Mouse (Mus musculus): ENCODE results near the gene Lypd8. TPM values are rescaled to one million over a fixed set of nuclear protein-coding genes. Genes with fewer than 3 reads are reported as not detected.

Lypd8 gene
- polyA plus RNA-seq, 1 experiment from 2014 or later = not detected

DNA sequence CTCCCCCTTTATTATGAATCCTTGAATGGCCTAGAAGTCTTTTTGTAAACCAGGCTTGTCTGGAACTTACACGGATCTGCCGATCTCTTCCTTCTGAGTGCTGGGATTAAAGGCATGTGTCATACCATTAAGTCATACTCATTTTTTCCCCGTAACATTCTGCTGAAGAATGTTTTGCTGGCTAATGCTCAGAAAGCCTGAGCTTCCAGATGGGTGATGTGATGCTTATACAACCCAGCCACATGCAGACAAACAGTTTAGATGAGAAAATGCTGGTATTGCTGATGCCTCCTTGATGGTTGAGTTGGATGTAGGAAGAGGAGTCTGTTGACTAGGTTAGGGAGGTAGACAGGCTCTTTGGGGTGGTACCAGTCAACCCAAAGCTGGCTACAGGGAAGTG lies 39.5 kb downstream of the Lypd8 start:
- no peak for ATAC-seq (ENCODE audit: low FRiP score)
- H3K4me1 ChIP-seq = no peaks in the 10 kb centered on the region
- no peaks in the 10 kb centered on the region for H3K9me3 ChIP-seq (replicated peaks)
- H3K4me3 ChIP-seq = no peak overlapping the region
- H3K36me3 ChIP-seq = no peaks in the 10 kb centered on the region
- H3K27me3 ChIP-seq = no peaks in the 10 kb centered on the region
- no peak overlapping the region for H3K4me2 ChIP-seq (replicated peaks)
- no peak overlapping the region for H3K27ac ChIP-seq
- H3K9ac ChIP-seq = no peak overlapping the region
- WGBS = 84% methylated on average over 3 of the region's 3 CpGs

GRCm38 (mm10) chr11:58420815-58421214 lies 42.0 kb downstream of the Lypd8 start, which contains the start of gene 1810065E05Rik:
TSS of gene 1810065E05Rik (plus strand) at chr11:58421111.
- ATAC-seq (ENCODE audit: low FRiP score) = no peak
- Histone ChIP-seq H3K9ac (no peak within 1 kb of the TSS), H3K9me3 (replicated peaks) (no peaks in the 10 kb centered on the region), H3K4me2 (replicated peaks) (no peak within 1 kb of the TSS), H3K27me3 (no peaks in the 10 kb centered on the region), H3K36me3 (no peaks in the 10 kb centered on the region), H3K27ac (no peak within 1 kb of the TSS), H3K4me1 (no peaks in the 10 kb centered on the region), H3K4me3 (no peak within 1 kb of the TSS)
- 82% methylated on average over 1 of the region's 1 CpGs for WGBS

DNA sequence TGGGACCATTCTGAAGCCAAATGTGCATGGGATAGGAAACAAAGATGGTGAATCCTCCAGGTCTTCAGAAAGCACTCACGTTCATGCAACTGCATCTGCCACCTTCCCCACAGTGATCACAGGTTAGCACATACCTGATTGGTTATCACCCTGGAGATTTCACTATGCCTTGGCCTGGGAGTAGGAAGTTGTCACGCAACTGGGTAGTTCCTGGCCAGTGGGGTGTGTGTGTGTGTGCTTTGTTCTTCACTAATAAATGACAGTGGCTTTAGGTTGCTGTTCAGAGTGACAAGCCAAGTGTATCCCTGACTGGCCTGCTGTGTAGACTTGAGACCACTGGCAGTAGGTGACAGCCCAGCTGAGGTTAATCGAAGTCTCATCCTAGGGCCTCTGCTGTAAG lies 53.4 kb downstream of the Lypd8 start, which contains the start of gene Gm12253:
Gm12253 (plus strand) TSS at position 301 of the 400 bp plus-strand sequence.
- Histone ChIP-seq H3K4me2 (replicated peaks) (no peak within 1 kb of the TSS), H3K27ac (no peak within 1 kb of the TSS), H3K4me1 (no peaks in the 10 kb centered on the region), H3K4me3 (no peak within 1 kb of the TSS), H3K36me3 (no peaks in the 10 kb centered on the region), H3K9me3 (replicated peaks) (no peaks in the 10 kb centered on the region), H3K9ac (no peak within 1 kb of the TSS), H3K27me3 (no peaks in the 10 kb centered on the region)
- WGBS = 80% methylated on average over 3 of the region's 3 CpGs
- no peak for ATAC-seq (ENCODE audit: low FRiP score)

- no peak for ATAC-seq (ENCODE audit: low FRiP score)
- H3K27ac ChIP-seq = no peak overlapping the region
- WGBS = 65% methylated on average over 5 of the region's 5 CpGs
- H3K4me2 ChIP-seq (replicated peaks) = no peak overlapping the region
- H3K4me1 ChIP-seq = no peaks in the 10 kb centered on the region
- no peak overlapping the region for H3K9ac ChIP-seq
- no peak overlapping the region for H3K4me3 ChIP-seq
- no peaks in the 10 kb centered on the region for H3K27me3 ChIP-seq
- no peaks in the 10 kb centered on the region for H3K9me3 ChIP-seq (replicated peaks)
- no peaks in the 10 kb centered on the region for H3K36me3 ChIP-seq
Measured at GRCm38 (mm10) chr11:58437866-58438265, 59.0 kb downstream of the Lypd8 start.

Other genes with a start within 250 kb of the Lypd8 start
- gene Gemin5, start 210.5 kb upstream of the Lypd8 start, polyA plus RNA-seq (2016; fragmentation: Nextera tagmentation; extraction: Ambion mirVana) = 22.5 and 24.2 TPM in 2 replicates
- gene Mrpl22, start 207.4 kb upstream of the Lypd8 start, polyA plus RNA-seq (2016; fragmentation: Nextera tagmentation; extraction: Ambion mirVana) = 98.3 and 102 TPM in 2 replicates
- 1.9 and 2.0 TPM in 2 replicates for gene Igtp, start 179.5 kb upstream of the Lypd8 start, polyA plus RNA-seq (2016; fragmentation: Nextera tagmentation; extraction: Ambion mirVana)
- gene Irgm2, start 179.4 kb upstream of the Lypd8 start, polyA plus RNA-seq (2016; fragmentation: Nextera tagmentation; extraction: Ambion mirVana) = 0.87 and 0.96 TPM in 2 replicates
- gene 4930438A08Rik, start 104.2 kb upstream of the Lypd8 start, polyA plus RNA-seq (2016; fragmentation: Nextera tagmentation; extraction: Ambion mirVana) = 0.17 TPM in 1 of 2 replicates, not detected in the other
- gene Zfp692, start 72.0 kb upstream of the Lypd8 start, polyA plus RNA-seq (2016; fragmentation: Nextera tagmentation; extraction: Ambion mirVana) = 24.1 and 24.5 TPM in 2 replicates
- 34.1 and 39.4 TPM in 2 replicates for gene Zfp672, start 48.7 kb upstream of the Lypd8 start, polyA plus RNA-seq (2016; fragmentation: Nextera tagmentation; extraction: Ambion mirVana)
- 49.1 and 50.7 TPM in 2 replicates for gene Sh3bp5l, start 48.3 kb upstream of the Lypd8 start, polyA plus RNA-seq (2016; fragmentation: Nextera tagmentation; extraction: Ambion mirVana)
- gene 1810065E05Rik, start 42.1 kb downstream of the Lypd8 start, polyA plus RNA-seq (2016; fragmentation: Nextera tagmentation; extraction: Ambion mirVana) = not detected in 2 replicates
- gene Gm12253, start 53.5 kb downstream of the Lypd8 start, polyA plus RNA-seq (2016; fragmentation: Nextera tagmentation; extraction: Ambion mirVana) = not detected in 2 replicates
- gene Lypd9, start 73.9 kb downstream of the Lypd8 start, polyA plus RNA-seq (2016; fragmentation: Nextera tagmentation; extraction: Ambion mirVana) = not detected in 2 replicates
- not detected in 2 replicates for gene Olfr30, start 83.2 kb downstream of the Lypd8 start, polyA plus RNA-seq (2016; fragmentation: Nextera tagmentation; extraction: Ambion mirVana)
- not detected in 2 replicates for gene Olfr332, start 113.5 kb downstream of the Lypd8 start, polyA plus RNA-seq (2016; fragmentation: Nextera tagmentation; extraction: Ambion mirVana)
- not detected in 2 replicates for gene Olfr331, start 123.5 kb downstream of the Lypd8 start, polyA plus RNA-seq (2016; fragmentation: Nextera tagmentation; extraction: Ambion mirVana)
- gene Olfr330, start 155.8 kb downstream of the Lypd8 start, polyA plus RNA-seq (2016; fragmentation: Nextera tagmentation; extraction: Ambion mirVana) = not detected in 2 replicates
- gene Olfr329-ps, start 167.4 kb downstream of the Lypd8 start, polyA plus RNA-seq (2016; fragmentation: Nextera tagmentation; extraction: Ambion mirVana) = not detected in 2 replicates
- not detected in 2 replicates for gene Olfr328, start 176.6 kb downstream of the Lypd8 start, polyA plus RNA-seq (2016; fragmentation: Nextera tagmentation; extraction: Ambion mirVana)
- not detected in 2 replicates for gene Olfr224, start 191.5 kb downstream of the Lypd8 start, polyA plus RNA-seq (2016; fragmentation: Nextera tagmentation; extraction: Ambion mirVana)
- not detected in 2 replicates for gene Olfr325, start 198.7 kb downstream of the Lypd8 start, polyA plus RNA-seq (2016; fragmentation: Nextera tagmentation; extraction: Ambion mirVana)
- not detected in 2 replicates for gene Olfr324, start 216.1 kb downstream of the Lypd8 start, polyA plus RNA-seq (2016; fragmentation: Nextera tagmentation; extraction: Ambion mirVana)
- not detected in 2 replicates for gene 2210407C18Rik, start 237.0 kb downstream of the Lypd8 start, polyA plus RNA-seq (2016; fragmentation: Nextera tagmentation; extraction: Ambion mirVana)

Measured in hindbrain, embryonic 12.5 days (tissue).